Mouse (Mus musculus) neural tube, embryonic 13.5 days (tissue): ENCODE results near the gene Jak2. TPM values are rescaled to one million over a fixed set of nuclear protein-coding genes. Genes with fewer than 3 reads are reported as not detected.
A peak's percentile ranks its signal among the peaks of the same experiment; 100 is the strongest.

Experiments
- ATAC-seq: fragments of 200-750 bp; cut with Nextera tagmentation; 2 replicates; pipeline ENCODE4 v1.8.0; 2017; ENCODE audit warnings: low read depth, mild to moderate bottlenecking, moderate TSS enrichment, moderate library complexity
- H3K27ac ChIP-seq: fragments of 300-500 bp; sonication (generic); replicated peaks from 2 replicates; pipeline ENCODE4 v1.5.1; 2015; ENCODE audit warnings: moderate library complexity, mild to moderate bottlenecking, inconsistent platforms
- H3K27me3 ChIP-seq: fragments of 300-500 bp; sonication (generic); 2 replicates; pipeline ENCODE4 v1.6.1; 2015; ENCODE audit warnings: mild to moderate bottlenecking, inconsistent platforms
- H3K36me3 ChIP-seq: fragments of 300-500 bp; sonication (generic); 2 replicates; pipeline ENCODE4 v1.6.1; 2015; ENCODE audit warnings: mild to moderate bottlenecking, inconsistent platforms
- H3K4me1 ChIP-seq: fragments of 300-500 bp; sonication (generic); replicated peaks from 2 replicates; pipeline ENCODE4 v1.6.1; 2015; ENCODE audit warnings: inconsistent platforms
- H3K4me2 ChIP-seq: fragments of 300-500 bp; sonication (generic); 2 replicates; pipeline ENCODE4 v1.6.1; 2015; ENCODE audit warnings: inconsistent platforms, mild to moderate bottlenecking, moderate library complexity
- H3K4me3 ChIP-seq: fragments of 300-500 bp; sonication (generic); 2 replicates; pipeline ENCODE4 v1.5.1; 2015; ENCODE audit warnings: mild to moderate bottlenecking, inconsistent platforms
- H3K9ac ChIP-seq: fragments of 300-500 bp; sonication (generic); 2 replicates; pipeline ENCODE4 v1.6.1; 2015; ENCODE audit warnings: moderate library complexity, mild to moderate bottlenecking, inconsistent platforms
- H3K9me3 ChIP-seq: fragments of 300-500 bp; sonication (generic); 2 replicates; pipeline ENCODE4 v1.6.1; 2016; ENCODE audit warnings: inconsistent platforms
- WGBS: fragments of 180-500 bp; shearing (Covaris S2); methylation state at CpG from one replicate; pipeline ENCODE4 v1.1.7; 2015; 5-methylcytosine and 5-hydroxymethylcytosine counted together
- polyA plus RNA-seq: library from polyadenylated mRNA; unstranded; fragments of >200 nt; fragmentation: Nextera tagmentation; extraction: Ambion mirVana; gene quantifications from 2 replicates; pipeline ENCODE4 v1.2.1, GENCODE M21; 2015

The Jak2 gene
- polyA plus RNA-seq, 1 experiment from 2014 or later = 12.5 TPM

GRCm38 (mm10) chr19:29325053-29325851 is 73.6 kb downstream of the Jak2 start, which contains the start of gene Insl6:
TSS of gene Insl6 (minus strand) at chr19:29325356.
- peak; percentile 92 for ATAC-seq
- peak within 1 kb of the TSS; percentile 59 for H3K4me2 ChIP-seq
- H3K27ac ChIP-seq = no peak within 1 kb of the TSS
- peak within 1 kb of the TSS; percentile 29 for H3K4me3 ChIP-seq
- H3K9ac ChIP-seq = peak within 1 kb of the TSS; percentile 31
- no peaks in the 10 kb centered on the region for H3K9me3 ChIP-seq
- H3K36me3 ChIP-seq = no peaks in the 10 kb centered on the region
- peaks cover 6% of the 10 kb centered on the region; the same call in 1 of the 2 replicates for H3K27me3 ChIP-seq
- WGBS = 8% methylated on average over 19 of the region's 31 CpGs
- H3K4me1 ChIP-seq = peaks cover 7% of the 10 kb centered on the region

GRCm38 (mm10) chr19:29325852-29326180 is 74.2 kb downstream of the Jak2 start:
- WGBS = 71% methylated on average over 9 of the region's 9 CpGs
- H3K9me3 ChIP-seq = no peaks in the 10 kb centered on the region
- H3K4me1 ChIP-seq = peaks cover 7% of the 10 kb centered on the region
- H3K9ac ChIP-seq = peak overlapping the region; percentile 1; the same call in 1 of the 2 replicates
- H3K36me3 ChIP-seq = no peaks in the 10 kb centered on the region
- H3K27ac ChIP-seq = no peak overlapping the region
- H3K4me2 ChIP-seq = peak overlapping the region; percentile 59
- H3K27me3 ChIP-seq = peaks cover 6% of the 10 kb centered on the region; the same call in 1 of the 2 replicates
- no peak for ATAC-seq
- H3K4me3 ChIP-seq = no peak overlapping the region

GRCm38 (mm10) chr19:29326396-29326795 is 74.8 kb downstream of the Jak2 start:
- H3K36me3 ChIP-seq = no peaks in the 10 kb centered on the region
- H3K27ac ChIP-seq = no peak overlapping the region
- WGBS = 87% methylated on average over 4 of the region's 4 CpGs
- peaks cover 6% of the 10 kb centered on the region; the same call in 1 of the 2 replicates for H3K27me3 ChIP-seq
- ATAC-seq = no peak
- no peaks in the 10 kb centered on the region for H3K9me3 ChIP-seq
- H3K4me2 ChIP-seq = no peak overlapping the region
- H3K4me1 ChIP-seq = peaks cover 7% of the 10 kb centered on the region
- no peak overlapping the region for H3K9ac ChIP-seq
- H3K4me3 ChIP-seq = no peak overlapping the region

GRCm38 (mm10) chr19:29326822-29327552 is 75.4 kb downstream of the Jak2 start:
- Histone ChIP-seq H3K36me3 (no peaks in the 10 kb centered on the region), H3K4me2 (no peak overlapping the region), H3K9me3 (no peaks in the 10 kb centered on the region), H3K4me1 (peaks cover 7% of the 10 kb centered on the region), H3K27me3 (peaks cover 6% of the 10 kb centered on the region; the same call in 1 of the 2 replicates), H3K9ac (no peak overlapping the region), H3K27ac (no peak overlapping the region), H3K4me3 (no peak overlapping the region)
- WGBS = 84% methylated on average over 13 of the region's 13 CpGs
- no peak for ATAC-seq

- Histone ChIP-seq H3K4me1 (peaks cover 12% of the 10 kb centered on the region; the same call in 1 of the 2 replicates), H3K36me3 (no peaks in the 10 kb centered on the region), H3K9ac (peak within 1 kb of the TSS; percentile 73), H3K27ac (0 out of 2 replicates have a peak within 1 kb of the TSS, but pooled peaks have one; percentile 18), H3K27me3 (peaks cover 9% of the 10 kb centered on the region; the same call in 1 of the 2 replicates), H3K9me3 (no peaks in the 10 kb centered on the region), H3K4me3 (peak within 1 kb of the TSS; percentile 47), H3K4me2 (peak within 1 kb of the TSS; percentile 74)
- 3% methylated on average over 23 of the region's 23 CpGs for WGBS
- ATAC-seq = peak; percentile 81
Observed at GRCm38 (mm10) chr19:29334068-29334745, 82.6 kb downstream of the Jak2 start, which contains the start of gene Rln1. TSS of gene Rln1 (minus strand) at chr19:29334670.

GRCm38 (mm10) chr19:29336624-29337023 is 85.0 kb downstream of the Jak2 start:
- no peak overlapping the region for H3K27ac ChIP-seq
- peaks cover 12% of the 10 kb centered on the region; the same call in 1 of the 2 replicates for H3K4me1 ChIP-seq
- no peaks in the 10 kb centered on the region for H3K9me3 ChIP-seq
- WGBS = 88% methylated on average over 2 of the region's 2 CpGs
- peaks cover 9% of the 10 kb centered on the region; the same call in 1 of the 2 replicates for H3K27me3 ChIP-seq
- H3K36me3 ChIP-seq = no peaks in the 10 kb centered on the region
- no peak overlapping the region for H3K9ac ChIP-seq
- no peak for ATAC-seq
- no peak overlapping the region for H3K4me3 ChIP-seq
- no peak overlapping the region for H3K4me2 ChIP-seq

GRCm38 (mm10) chr19:29341029-29341428 is 89.4 kb downstream of the Jak2 start:
- no peaks in the 10 kb centered on the region for H3K36me3 ChIP-seq
- H3K9ac ChIP-seq = no peak overlapping the region
- no peak for ATAC-seq
- H3K27ac ChIP-seq = no peak overlapping the region
- no peaks in the 10 kb centered on the region for H3K9me3 ChIP-seq
- H3K4me1 ChIP-seq = no peaks in the 10 kb centered on the region
- no peak overlapping the region for H3K4me3 ChIP-seq
- H3K27me3 ChIP-seq = no peaks in the 10 kb centered on the region
- H3K4me2 ChIP-seq = no peak overlapping the region
- whole genome bisulfite sequencing = 84% methylated on average over 4 of the region's 4 CpGs

GRCm38 (mm10) chr19:29342281-29342680 is 90.7 kb downstream of the Jak2 start:
- ATAC-seq = no peak
- WGBS = 86% methylated on average over 6 of the region's 6 CpGs
- Histone ChIP-seq H3K4me3 (no peak overlapping the region), H3K36me3 (no peaks in the 10 kb centered on the region), H3K4me2 (no peak overlapping the region), H3K4me1 (no peaks in the 10 kb centered on the region), H3K9ac (no peak overlapping the region), H3K9me3 (no peaks in the 10 kb centered on the region), H3K27me3 (no peaks in the 10 kb centered on the region), H3K27ac (no peak overlapping the region)

- no peak for ATAC-seq
- Histone ChIP-seq H3K9me3 (no peaks in the 10 kb centered on the region), H3K4me3 (no peak overlapping the region), H3K36me3 (peaks cover 8% of the 10 kb centered on the region; the same call in 1 of the 2 replicates), H3K9ac (no peak overlapping the region), H3K27me3 (no peaks in the 10 kb centered on the region), H3K27ac (no peak overlapping the region), H3K4me1 (no peaks in the 10 kb centered on the region), H3K4me2 (no peak overlapping the region)
Observed at GRCm38 (mm10) chr19:29344868-29345267, 93.2 kb downstream of the Jak2 start.

GRCm38 (mm10) chr19:29345636-29346035 is 94.0 kb downstream of the Jak2 start:
- Histone ChIP-seq H3K27me3 (no peaks in the 10 kb centered on the region), H3K27ac (no peak overlapping the region), H3K9me3 (no peaks in the 10 kb centered on the region), H3K4me3 (no peak overlapping the region), H3K4me1 (no peaks in the 10 kb centered on the region; the same call in 1 of the 2 replicates), H3K4me2 (no peak overlapping the region), H3K9ac (no peak overlapping the region), H3K36me3 (peaks cover 13% of the 10 kb centered on the region; the same call in 1 of the 2 replicates)
- ATAC-seq = no peak
- 84% methylated on average over 6 of the region's 6 CpGs for WGBS

GRCm38 (mm10) chr19:29350991-29351390 is 99.4 kb downstream of the Jak2 start:
- Histone ChIP-seq H3K9me3 (no peaks in the 10 kb centered on the region), H3K27me3 (no peaks in the 10 kb centered on the region), H3K4me1 (peaks cover 6% of the 10 kb centered on the region), H3K9ac (no peak overlapping the region), H3K4me3 (no peak overlapping the region), H3K27ac (no peak overlapping the region), H3K4me2 (no peak overlapping the region), H3K36me3 (peaks cover 29% of the 10 kb centered on the region; the same call in 1 of the 2 replicates)
- ATAC-seq = no peak
- WGBS = 18% methylated on average over 5 of the region's 5 CpGs
